Mouse (Mus musculus) activated CD4-positive, CD25-positive, alpha-beta regulatory T cell, adult 9 weeks (primary cell): Measurements from ENCODE around the gene Utp11. TPM values are rescaled to one million over a fixed set of nuclear protein-coding genes. Genes with fewer than 3 reads are reported as not detected.

Source experiments
- polyA plus RNA-seq: library from polyadenylated mRNA; unstranded; fragments of 100-300 nt; shearing (Covaris generic); gene quantifications from one replicate; pipeline ENCODE4 v1.2.1, GENCODE M21; 2017

Gene Utp11
- polyA plus RNA-seq = 79.6 TPM

GRCm38 (mm10) chr4:124693135-124693894 lies at the start of gene Utp11:
Gene Utp11 (minus strand): TSS chr4:124693600.

GRCm38 (mm10) chr4:124741376-124742343 lies 48.3 kb upstream of the Utp11 start, which contains the start of gene Inpp5b:
Gene Inpp5b (plus strand): TSS chr4:124741850.

GRCm38 (mm10) chr4:124714545-124715481 lies 21.4 kb upstream of the Utp11 start, which contains the start of gene Sf3a3:
Gene Sf3a3 (plus strand): TSS chr4:124714776.

GRCm38 (mm10) chr4:124700248-124700971 lies 7.0 kb upstream of the Utp11 start, which contains the start of gene Fhl3:
Gene Fhl3 (plus strand): TSS chr4:124700701.

GRCm38 (mm10) chr4:124656518-124656853 lies 36.9 kb downstream of the Utp11 start, which contains the start of gene Pou3f1:
Gene Pou3f1 (plus strand): TSS chr4:124656807.

Other genes starting within 250 kb of the Utp11 start
- gene 3100002H09Rik, start 82.8 kb downstream of the Utp11 start, polyA plus RNA-seq = not detected
- gene Pou3f1, start 36.8 kb downstream of the Utp11 start, polyA plus RNA-seq = not detected
- gene Fhl3, start 7.1 kb upstream of the Utp11 start, polyA plus RNA-seq = 1.4 TPM
- 134 TPM for gene Sf3a3, start 21.2 kb upstream of the Utp11 start, polyA plus RNA-seq
- 153 TPM for gene Inpp5b, start 48.2 kb upstream of the Utp11 start, polyA plus RNA-seq
- 20.6 TPM for gene Mtf1, start 108.5 kb upstream of the Utp11 start, polyA plus RNA-seq
- 2.5 TPM for gene Yrdc, start 157.1 kb upstream of the Utp11 start, polyA plus RNA-seq
- gene 1110065P20Rik, start 157.6 kb upstream of the Utp11 start, polyA plus RNA-seq = 6.1 TPM
- 0.20 TPM for gene Maneal, start 168.6 kb upstream of the Utp11 start, polyA plus RNA-seq
- gene Epha10, start 187.3 kb upstream of the Utp11 start, polyA plus RNA-seq = not detected
- 12.8 TPM for gene 9930104L06Rik, start 243.4 kb upstream of the Utp11 start, polyA plus RNA-seq
- gene Cdca8, start 245.7 kb upstream of the Utp11 start, polyA plus RNA-seq = 16.6 TPM